Mouse (Mus musculus) right cerebral cortex, postnatal 10 days (tissue): ENCODE measurements around the gene Il13.

Experiments used
- DNase-seq, 2 experiments: peaks; one replicate each; pipeline ENCODE4 v3.0.0; 2021; ENCODE audit warnings: low spot score in 2 of 2

The Il13 gene

DNA sequence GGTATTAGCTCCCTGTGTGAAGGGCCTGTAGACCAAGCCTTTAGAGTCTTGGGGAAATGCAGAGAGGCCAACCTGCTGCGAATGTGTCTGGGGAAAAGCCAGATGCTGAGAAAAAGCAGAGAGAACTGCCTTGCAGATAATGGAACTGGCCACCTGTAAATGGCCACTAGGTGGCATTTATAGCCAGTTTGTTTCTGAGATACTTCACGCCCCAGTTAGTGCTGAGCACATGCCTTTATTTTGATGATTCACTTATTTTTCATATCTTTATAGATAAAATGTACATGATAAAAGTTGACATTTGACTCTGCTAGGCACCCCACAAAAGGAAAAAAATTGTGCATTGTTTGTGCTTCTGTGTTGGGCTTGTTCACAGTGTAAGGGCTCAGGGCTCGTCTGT is 49.7 kb downstream of the Il13 start:
- no peak for DNase-seq

DNA sequence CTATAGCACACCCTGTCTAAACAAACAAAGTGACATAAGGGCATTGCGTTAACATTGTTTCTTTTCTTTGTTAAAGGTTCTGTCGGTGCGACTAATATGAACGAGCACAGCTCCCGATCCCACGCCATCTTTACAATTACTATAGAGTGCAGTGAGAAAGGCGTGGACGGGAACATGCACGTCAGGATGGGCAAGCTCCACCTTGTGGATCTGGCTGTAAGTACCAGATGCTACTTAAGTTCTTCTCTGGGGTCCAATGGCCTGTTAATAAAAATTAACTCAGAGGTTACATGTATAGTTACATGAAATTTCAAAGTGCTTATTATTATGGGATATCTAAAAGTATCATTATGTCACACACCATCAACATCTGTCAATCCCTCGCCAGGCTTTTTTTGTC is 51.4 kb downstream of the Il13 start:
- DNase-seq: no peak
